Comparison of ENCODE assay signal across 15 mouse cellular contexts in genomic region chr3:98581024-98581423, GRCm38 (mm10). TPM values are rescaled to one million over a fixed set of nuclear protein-coding genes. Genes with fewer than 3 reads are reported as not detected.
DNase-seq lines count a peak whose midpoint lies in the region; ATAC-seq and TF ChIP-seq lines count a peak whose summit lies in the region.
"Not testable (repeated sequence)": the region's sequence is repeated elsewhere in the genome, so short reads cannot be mapped to it uniquely, and the experiment has no call there.
"Had no signal": no experiment of that assay in that cellular context is flagged by ENCODE, and none has a peak within 500 bp of the region (broad histone marks: within the 10 kb centered on the region; RNA-seq: fewer than 3 reads in every experiment).

No protein-coding gene starts in this region.

- not testable (repeated sequence) for H3K4me2 ChIP-seq in hindbrain, postnatal 0 days (ENCODE audit: low read depth, low read length)

- not testable (repeated sequence) for H3K27ac ChIP-seq in hindbrain, postnatal 0 days; left cerebral cortex, adult 2 months

- not testable (repeated sequence) for TF ChIP-seq CTCF in hindbrain, postnatal 0 days (IDR thresholded peaks at IDR 0.05; ENCODE audit: low read depth); left cerebral cortex, adult 2 months (IDR thresholded peaks at IDR 0.05)

- H3K4me3 ChIP-seq in hindbrain, postnatal 0 days (ENCODE audit: low read length); left cerebral cortex, adult 2 months: not testable (repeated sequence)

- peak; percentile 44 for DNase-seq in NIH3T3 (ENCODE audit: low read depth)
- DNase-seq in cerebellum, adult 8-10 months = peak; percentile 2
- peak; percentile 62 to 90 for DNase-seq in frontal cortex, adult 2 months (ENCODE audit: extremely low spot score in 1 of 2, low spot score in 1 of 2)
- DNase-seq in hindbrain, postnatal 0 days (ENCODE audit: low spot score) = peak; percentile 61
- DNase-seq in layer of hippocampus, adult 11-12 months (ENCODE audit: low spot score) = peak; percentile 69
- peak; percentile 56 to 59 for DNase-seq in left cerebral cortex, adult 2 months (ENCODE audit: extremely low spot score in 1 of 2, low spot score in 2 of 2)
- DNase-seq in lung, postnatal 14 days = peak; percentile 11
- peak; percentile 91 for DNase-seq in right cerebral cortex, postnatal 10 days (ENCODE audit: low spot score in 2 of 2)

- not testable (repeated sequence) for H3K9ac ChIP-seq in hindbrain, postnatal 0 days (replicated peaks; ENCODE audit: low read length)

- WGBS in hindbrain, postnatal 0 days = 100% methylated on average over 1 of the region's 1 CpGs

- H3K36me3 ChIP-seq in hindbrain, postnatal 0 days (ENCODE audit: insufficient read depth, low read length) = not testable (repeated sequence)

- H3K4me1 ChIP-seq in hindbrain, postnatal 0 days (ENCODE audit: insufficient read depth, low read length) = not testable (repeated sequence)

- ATAC-seq in hindbrain, postnatal 0 days = not testable (repeated sequence)

- not testable (repeated sequence) for H3K9me3 ChIP-seq in hindbrain, postnatal 0 days (ENCODE audit: low read length)

- not testable (repeated sequence) for H3K27me3 ChIP-seq in hindbrain, postnatal 0 days (ENCODE audit: insufficient read depth, low read length)

- intact Hi-C loops in left cerebral cortex, adult 2 months (cut with DNase I) = not testable (repeated sequence)

RNA-seq across cellular contexts. Expression of gene Gm10681, which starts 7.6 kb away (rescaled TPM):
- not detected in 2 replicates for polyA plus RNA-seq in frontal cortex, adult 2 months (2012; rRNA removed)
- total RNA-seq in hindbrain, postnatal 0 days (2014; rRNA removed) = not detected in 2 replicates
- polyA plus RNA-seq in hindbrain, postnatal 0 days (2015; fragmentation: Nextera tagmentation; extraction: Ambion mirVana) = not detected in 2 replicates
- not detected for total RNA-seq in left cerebral cortex, adult 2 months (2021)
- total RNA-seq: gastrocnemius, postnatal 25 days; megakaryocyte, adult 5-6 weeks had no signal
- polyA plus RNA-seq: erythroblast, embryonic 14.5 days; heart, embryonic 13.5 days; hindbrain, embryonic 13.5 days; large intestine, adult 2 months; liver, embryonic 16.5 days had no signal

RNA-seq across cellular contexts. Expression of gene Hsd3b5, which starts 49.0 kb away (rescaled TPM):
- polyA plus RNA-seq in frontal cortex, adult 2 months (2012; rRNA removed) = not detected in 2 replicates
- not detected in 2 replicates for total RNA-seq in hindbrain, postnatal 0 days (2014; rRNA removed)
- not detected in 2 replicates for polyA plus RNA-seq in hindbrain, postnatal 0 days (2015; fragmentation: Nextera tagmentation; extraction: Ambion mirVana)
- total RNA-seq in left cerebral cortex, adult 2 months (2021) = not detected
- total RNA-seq: gastrocnemius, postnatal 25 days; megakaryocyte, adult 5-6 weeks had no signal
- polyA plus RNA-seq: erythroblast, embryonic 14.5 days; heart, embryonic 13.5 days; hindbrain, embryonic 13.5 days; large intestine, adult 2 months had no signal

Comparison
In these comparisons a context has a peak if more than half of its experiments do, and no peak if none do; other contexts are left out.
1. DNase-seq: peak in every context shown above with its lines; median percentile 91 in right cerebral cortex, postnatal 10 days; 76 in frontal cortex, adult 2 months; 69 in layer of hippocampus, adult 11-12 months; 61 in hindbrain, postnatal 0 days; 58 in left cerebral cortex, adult 2 months; 44 in NIH3T3; 11 in lung, postnatal 14 days; 2 in cerebellum, adult 8-10 months.